Mouse (Mus musculus) forebrain, postnatal 0 days (tissue): ENCODE data around the gene Atp5h. TPM values are rescaled to one million over a fixed set of nuclear protein-coding genes. Genes with fewer than 3 reads are reported as not detected.
"Not testable (repeated sequence)": the region's sequence is repeated elsewhere in the genome, so short reads cannot be mapped to it uniquely, and the experiment has no call there.

ENCODE experiments used
- ATAC-seq: fragments of 200-750 bp; cut with Nextera tagmentation; 2 replicates; pipeline ENCODE4 v1.8.0; 2017; ENCODE audit warnings: mild to moderate bottlenecking, moderate library complexity
- DNase-seq: peaks from one replicate; pipeline ENCODE4 v3.0.0-alpha.2; 2015
- H3K27ac ChIP-seq: fragments of 300-500 bp; sonication (generic); 2 replicates; pipeline ENCODE4 v1.5.1; 2014; ENCODE audit warnings: low read depth, mild to moderate bottlenecking, antibody characterized with exemption, low read length, moderate library complexity, mixed read lengths
- H3K27me3 ChIP-seq: fragments of 300-500 bp; sonication (generic); 2 replicates; pipeline ENCODE4 v1.6.1; 2014; ENCODE audit warnings: mild to moderate bottlenecking, low read length, mixed read lengths; ENCODE audit not compliant: insufficient read depth
- H3K36me3 ChIP-seq: fragments of 300-500 bp; sonication (generic); 2 replicates; pipeline ENCODE4 v1.6.1; 2014; ENCODE audit warnings: mild to moderate bottlenecking, moderate library complexity; ENCODE audit not compliant: insufficient read depth
- H3K4me1 ChIP-seq: fragments of 300-500 bp; sonication (generic); 2 replicates; pipeline ENCODE4 v1.6.1; 2014; ENCODE audit warnings: antibody characterized with exemption; ENCODE audit not compliant: insufficient read depth
- H3K4me2 ChIP-seq: fragments of 300-500 bp; sonication (generic); 2 replicates; pipeline ENCODE4 v1.6.1; 2014; ENCODE audit warnings: low read depth, mild to moderate bottlenecking, moderate library complexity
- H3K4me3 ChIP-seq: fragments of 300-500 bp; sonication (generic); 2 replicates; pipeline ENCODE4 v1.5.1; 2014; ENCODE audit warnings: low read depth, low read length, mixed read lengths
- H3K9ac ChIP-seq: fragments of 300-500 bp; sonication (generic); 2 replicates; pipeline ENCODE4 v1.6.1; 2014; ENCODE audit warnings: mild to moderate bottlenecking
- H3K9me3 ChIP-seq: fragments of 300-500 bp; sonication (generic); 2 replicates; pipeline ENCODE4 v1.6.1; 2016; ENCODE audit warnings: low read length
- CTCF ChIP-seq: sonication (generic); IDR thresholded peaks from 2 replicates; pipeline ENCODE4 v1.5.1; 2016; ENCODE audit warnings: antibody characterized with exemption, control low read depth, low read depth
- WGBS: fragments of 180-500 bp; shearing (Covaris S2); extraction: QIAGEN DNeasy Blood & Tissue Kit; methylation state at CpG from one replicate; pipeline ENCODE4 v1.1.7; 2014; 5-methylcytosine and 5-hydroxymethylcytosine counted together
- polyA plus RNA-seq: library from polyadenylated mRNA; unstranded; fragments of >200 nt; fragmentation: Nextera tagmentation; extraction: Ambion mirVana; gene quantifications from 2 replicates; pipeline ENCODE4 v1.2.1, GENCODE M21; 2015
- total RNA-seq: library from RNA; depleted of rRNA; stranded (reverse); fragments of >200 nt; gene quantifications from 2 replicates; pipeline ENCODE4 v1.2.3, GENCODE M21; 2014

The Atp5h gene
- total and polyA plus RNA-seq, 2 experiments from 2014 or later, result 339 to 808 TPM

GRCm38 (mm10) chr11:115400126-115400525 lies 19.6 kb downstream of the Atp5h start:
- Histone ChIP-seq H3K4me1 (peaks cover 16% of the 10 kb centered on the region), H3K27me3 (no peaks in the 10 kb centered on the region), H3K27ac (no peak overlapping the region), H3K4me3 (no peak overlapping the region), H3K4me2 (no peak overlapping the region), H3K9ac (no peak overlapping the region), H3K36me3 (peaks cover 14% of the 10 kb centered on the region), H3K9me3 (no peaks in the 10 kb centered on the region)
- TF ChIP-seq CTCF, result no peak
- WGBS, result 70% methylated on average over 3 of the region's 3 CpGs
- ATAC-seq (no peak), DNase-seq (no peak)

GRCm38 (mm10) chr11:115398085-115398484 lies 21.7 kb downstream of the Atp5h start:
- no peak overlapping the region for H3K9ac ChIP-seq
- peaks cover 8% of the 10 kb centered on the region for H3K4me1 ChIP-seq
- peaks cover 33% of the 10 kb centered on the region for H3K36me3 ChIP-seq
- DNase-seq, result no peak
- H3K27ac ChIP-seq, result no peak overlapping the region
- H3K27me3 ChIP-seq, result no peaks in the 10 kb centered on the region
- TF ChIP-seq CTCF, result no peak
- H3K4me3 ChIP-seq, result no peak overlapping the region
- WGBS, result 80% methylated on average over 7 of the region's 7 CpGs
- no peak for ATAC-seq
- no peaks in the 10 kb centered on the region for H3K9me3 ChIP-seq
- H3K4me2 ChIP-seq, result no peak overlapping the region

GRCm38 (mm10) chr11:115393721-115394325 lies 25.9 kb downstream of the Atp5h start:
- Histone ChIP-seq H3K4me2 (no peak overlapping the region), H3K4me3 (no peak overlapping the region), H3K4me1 (no peaks in the 10 kb centered on the region), H3K36me3 (peaks cover 64% of the 10 kb centered on the region), H3K27me3 (no peaks in the 10 kb centered on the region), H3K9ac (no peak overlapping the region), H3K9me3 (no peaks in the 10 kb centered on the region), H3K27ac (no peak overlapping the region)
- WGBS, result 77% methylated on average over 34 of the region's 34 CpGs
- no peak for DNase-seq
- no peak for TF ChIP-seq CTCF
- ATAC-seq, result no peak

GRCm38 (mm10) chr11:115391358-115391757 lies 28.4 kb downstream of the Atp5h start:
- no peak overlapping the region for H3K27ac ChIP-seq
- no peaks in the 10 kb centered on the region for H3K27me3 ChIP-seq
- ATAC-seq (no peak), DNase-seq (no peak)
- peaks cover 62% of the 10 kb centered on the region for H3K36me3 ChIP-seq
- no peak overlapping the region for H3K4me3 ChIP-seq
- WGBS, result 96% methylated on average over 7 of the region's 7 CpGs
- H3K9me3 ChIP-seq, result no peaks in the 10 kb centered on the region
- H3K4me2 ChIP-seq, result no peak overlapping the region
- H3K9ac ChIP-seq, result no peak overlapping the region
- no peaks in the 10 kb centered on the region for H3K4me1 ChIP-seq
- no peak for TF ChIP-seq CTCF

- not testable (repeated sequence) for H3K27me3 ChIP-seq, H3K9ac ChIP-seq, DNase-seq, ATAC-seq, H3K4me3 ChIP-seq, H3K9me3 ChIP-seq, H3K27ac ChIP-seq, H3K4me2 ChIP-seq
- H3K36me3 ChIP-seq, result peaks cover 18% of the 10 kb centered on the region
- H3K4me1 ChIP-seq, result peaks cover 18% of the 10 kb centered on the region
- 87% methylated on average over 3 of the region's 3 CpGs for WGBS
Measured at GRCm38 (mm10) chr11:115386859-115387258, 32.9 kb downstream of the Atp5h start.

GRCm38 (mm10) chr11:115384587-115384986 lies 35.2 kb downstream of the Atp5h start:
- Histone ChIP-seq H3K9ac (no peak overlapping the region), H3K36me3 (0 out of 2 replicates have a peak, but pooled peaks cover 4% of the 10 kb centered on the region), H3K4me1 (peaks cover 18% of the 10 kb centered on the region), H3K9me3 (no peaks in the 10 kb centered on the region), H3K27me3 (no peaks in the 10 kb centered on the region), H3K4me3 (no peak overlapping the region), H3K4me2 (0 out of 2 replicates have a peak overlapping the region, but pooled peaks have one; percentile 76), H3K27ac (peak overlapping the region; percentile 73; the same call in 1 of the 2 replicates)
- DNase-seq (no peak), ATAC-seq (no peak)
- no peak for TF ChIP-seq CTCF
- 75% methylated on average over 5 of the region's 5 CpGs for WGBS

GRCm38 (mm10) chr11:115383701-115384474 lies 35.9 kb downstream of the Atp5h start:
- H3K9me3 ChIP-seq, result no peaks in the 10 kb centered on the region
- peak overlapping the region; percentile 73 for H3K27ac ChIP-seq
- peak overlapping the region; percentile 76 for H3K4me2 ChIP-seq
- H3K36me3 ChIP-seq, result 0 out of 2 replicates have a peak, but pooled peaks cover under 1% of the 10 kb centered on the region
- peak; percentile 24; the same call in 1 of the 2 replicates for TF ChIP-seq CTCF
- 26% methylated on average over 16 of the region's 16 CpGs for WGBS
- peak; percentile 75 for DNase-seq
- peak; percentile 21; the same call in 1 of the 2 replicates for ATAC-seq
- H3K4me1 ChIP-seq, result peaks cover 18% of the 10 kb centered on the region
- peak overlapping the region; percentile 97 for H3K9ac ChIP-seq
- no peaks in the 10 kb centered on the region for H3K27me3 ChIP-seq
- H3K4me3 ChIP-seq, result peak overlapping the region; percentile 94
